Mouse (Mus musculus): ENCODE data around the gene Gm45208. TPM values are rescaled to one million over a fixed set of nuclear protein-coding genes. Genes with fewer than 3 reads are reported as not detected.

The Gm45208 gene
- 0.45 TPM for polyA plus RNA-seq (2017; shearing (Covaris generic))

GRCm38 (mm10) chrX:7721514-7722281, at the start of gene Gm45208:
Gene Gm45208 (plus strand): TSS chrX:7722245.

DNA sequence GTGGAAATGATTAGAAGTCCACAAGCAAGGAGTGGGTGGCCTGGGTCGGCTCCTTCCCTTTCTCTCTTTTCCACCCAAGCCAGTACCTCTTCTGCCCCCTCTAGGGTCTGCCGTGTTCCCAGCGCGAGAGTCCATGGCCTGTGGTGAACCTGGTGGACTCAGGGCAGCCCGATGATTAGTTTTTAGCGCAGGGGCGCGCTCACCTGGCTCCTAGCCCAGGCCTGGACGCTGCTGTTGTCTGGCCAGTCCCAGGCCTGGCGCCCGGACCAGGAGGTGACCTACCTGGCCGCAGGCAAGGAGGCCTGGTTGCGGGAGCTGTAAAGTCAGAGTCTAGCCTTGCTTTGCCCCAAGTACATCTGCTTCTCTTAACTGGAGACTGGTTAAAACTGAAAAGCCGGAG, 41.2 kb upstream of the Gm45208 start, which contains the start of gene Magix:
Gene Magix, minus strand, starts transcription at position 388 of the 400 bp plus-strand sequence.

DNA sequence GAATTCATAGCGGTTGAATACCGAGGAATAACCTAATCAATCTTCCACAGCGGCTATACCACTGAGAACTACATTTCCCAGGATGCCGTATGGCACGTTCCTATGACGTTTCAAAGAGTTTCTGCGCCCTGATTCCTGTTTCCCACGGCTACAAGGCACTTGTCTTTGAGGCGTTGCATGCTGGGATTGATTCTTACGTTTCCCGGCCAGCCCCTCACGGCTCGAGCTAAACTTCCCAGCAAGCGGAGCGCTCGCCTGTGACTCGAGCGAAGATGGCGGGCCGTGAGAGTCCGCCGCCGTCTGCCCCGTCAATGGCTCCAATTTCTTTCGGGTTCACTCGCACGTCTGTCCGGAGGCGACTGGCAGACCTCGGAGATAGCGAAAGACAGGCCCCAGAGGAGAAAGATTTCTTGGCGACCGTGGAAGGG, 25.1 kb upstream of the Gm45208 start, which contains the start of gene Gpkow:
Gene Gpkow, plus strand, starts transcription at position 178 of the 428 bp plus-strand sequence.

GRCm38 (mm10) chrX:7714135-7714899, 7.7 kb upstream of the Gm45208 start, which contains the start of gene Wdr45:
Gene Wdr45 (plus strand): TSS chrX:7714333.

DNA sequence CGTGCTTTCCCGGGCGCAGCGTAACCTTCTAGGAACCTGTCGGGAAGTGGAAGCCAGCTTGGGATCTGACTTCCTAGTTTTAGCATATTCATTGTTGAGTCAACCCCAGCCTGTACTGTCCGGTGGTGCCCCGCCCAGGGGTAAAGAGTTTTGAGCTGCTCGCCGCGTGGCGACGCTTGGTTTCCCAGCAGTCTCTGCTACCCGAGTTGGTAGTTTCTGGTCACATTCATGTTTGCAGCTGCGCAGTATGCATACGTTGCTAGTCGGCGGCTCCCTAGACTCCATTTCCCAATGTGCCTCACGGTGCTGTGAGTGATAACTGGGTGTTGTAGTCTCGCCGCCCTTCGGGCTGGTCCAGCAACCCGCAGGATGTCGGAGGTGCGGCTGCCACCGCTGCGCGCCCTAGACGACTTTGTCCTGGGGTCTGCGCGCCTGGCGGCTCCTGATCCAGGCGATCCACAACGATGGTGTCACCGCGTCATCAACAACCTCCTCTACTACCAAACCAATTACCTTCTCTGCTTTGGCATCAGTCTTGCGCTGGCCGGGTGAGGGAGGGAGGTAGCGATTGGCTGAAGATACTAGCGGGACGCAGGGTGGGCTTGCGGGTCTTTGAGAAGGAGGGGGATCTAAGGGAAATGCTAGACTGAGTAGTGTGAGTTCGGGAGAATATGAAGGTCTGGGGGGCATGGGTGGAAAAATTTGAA, 6.3 kb downstream of the Gm45208 start, which contains the start of gene Praf2:
Gene Praf2, plus strand, starts transcription at position 225 of the 707 bp plus-strand sequence.

DNA sequence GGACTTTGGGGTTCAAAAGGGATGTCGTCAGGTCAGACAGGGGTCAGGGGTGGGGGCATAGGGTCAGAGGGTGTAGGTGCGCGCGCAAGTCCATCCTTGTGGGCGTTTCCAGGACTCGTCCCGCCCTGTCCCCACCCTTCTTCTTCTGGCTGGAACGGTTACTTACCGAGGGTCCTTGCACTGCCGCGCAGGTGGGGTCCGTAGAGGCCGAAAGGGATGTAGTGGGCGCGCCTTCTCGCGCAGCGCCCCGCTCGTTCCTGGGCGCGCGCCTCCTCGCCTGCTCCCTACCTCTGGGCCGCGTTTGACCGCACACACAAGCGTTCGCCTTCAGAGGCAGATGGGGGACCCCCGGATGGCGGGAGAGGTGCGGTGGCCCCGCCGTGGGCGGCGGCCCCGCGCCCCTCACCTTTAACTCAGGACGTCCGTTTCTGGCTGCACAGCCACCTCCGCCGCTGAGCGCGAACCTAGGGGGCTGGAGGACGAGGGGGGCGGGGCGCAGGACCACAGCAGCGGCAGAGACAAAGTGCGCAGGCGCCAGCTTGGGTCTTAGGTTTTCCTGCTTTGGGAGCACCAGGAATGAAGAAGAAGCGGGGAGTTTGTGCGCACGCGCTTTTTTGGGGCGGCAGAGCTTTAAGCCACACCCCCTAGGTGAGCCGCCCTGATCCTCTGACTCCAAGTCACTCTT, 28.5 kb downstream of the Gm45208 start, which contains the start of gene Ccdc120:
Gene Ccdc120, minus strand, starts transcription at position 474 of the 685 bp plus-strand sequence.

DNA sequence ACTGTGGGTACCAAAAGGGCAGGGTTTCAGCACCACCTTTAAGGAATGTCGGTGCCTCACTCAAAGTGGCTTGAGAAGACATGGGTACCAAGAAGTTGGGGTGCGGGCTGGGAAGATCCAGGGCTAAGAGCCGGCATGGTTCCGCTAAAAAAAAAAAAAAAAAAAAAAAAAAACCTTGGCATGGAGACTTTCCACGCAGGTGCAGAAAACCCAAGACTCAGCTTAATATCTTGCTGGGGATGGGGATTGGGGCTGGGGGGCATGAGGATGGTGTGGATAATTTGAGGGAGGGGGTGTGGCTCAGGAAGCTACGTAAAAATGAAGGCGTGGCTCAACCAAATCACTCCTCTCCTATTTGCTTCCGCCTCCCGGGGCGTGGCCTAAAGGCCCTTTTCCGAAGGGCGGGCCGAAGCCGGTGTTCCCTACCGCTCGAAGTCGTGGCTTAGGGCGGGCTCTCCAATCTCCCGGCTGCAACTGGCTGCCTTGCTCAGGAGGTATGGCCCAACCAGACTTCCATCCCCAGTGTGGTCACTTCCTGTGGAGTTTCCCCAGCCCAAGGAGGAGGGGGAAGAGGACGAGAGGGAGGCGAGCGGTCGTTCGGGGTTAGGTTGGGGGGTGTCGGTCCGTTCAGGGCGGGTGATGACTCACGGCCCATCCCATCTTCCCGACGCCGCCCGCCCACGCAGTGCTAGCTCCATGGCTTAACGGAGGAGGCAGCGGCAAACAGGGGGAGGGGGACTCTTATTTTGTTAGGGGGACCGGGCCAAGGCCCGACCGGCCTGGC, 40.3 kb downstream of the Gm45208 start, which contains the start of gene Tfe3:
Gene Tfe3, plus strand, starts transcription at position 424 of the 784 bp plus-strand sequence.

Other genes with a start within 250 kb of the Gm45208 start
- 130 TPM for gene Foxp3, start 148.6 kb upstream of the Gm45208 start, polyA plus RNA-seq (2017; shearing (Covaris generic))
- 22.6 TPM for gene Ppp1r3f, start 148.0 kb upstream of the Gm45208 start, polyA plus RNA-seq (2017; shearing (Covaris generic))
- 34.2 TPM for gene Ccdc22, start 116.7 kb upstream of the Gm45208 start, polyA plus RNA-seq (2017; shearing (Covaris generic))
- 0.14 TPM for gene Cacna1f, start 115.2 kb upstream of the Gm45208 start, polyA plus RNA-seq (2017; shearing (Covaris generic))
- gene Syp, start 83.8 kb upstream of the Gm45208 start, polyA plus RNA-seq (2017; shearing (Covaris generic)), result 20.3 TPM
- gene Prickle3, start 65.0 kb upstream of the Gm45208 start, polyA plus RNA-seq (2017; shearing (Covaris generic)), result 38.5 TPM
- 109 TPM for gene Plp2, start 50.9 kb upstream of the Gm45208 start, polyA plus RNA-seq (2017; shearing (Covaris generic))
- gene Magix, start 41.0 kb upstream of the Gm45208 start, polyA plus RNA-seq (2017; shearing (Covaris generic)), result not detected
- gene Gpkow, start 25.1 kb upstream of the Gm45208 start, polyA plus RNA-seq (2017; shearing (Covaris generic)), result 65.3 TPM
- gene Wdr45, start 7.9 kb upstream of the Gm45208 start, polyA plus RNA-seq (2017; shearing (Covaris generic)), result 77.9 TPM
- 26.2 TPM for gene Praf2, start 6.2 kb downstream of the Gm45208 start, polyA plus RNA-seq (2017; shearing (Covaris generic))
- not detected for gene Ccdc120, start 28.7 kb downstream of the Gm45208 start, polyA plus RNA-seq (2017; shearing (Covaris generic))
- gene Tfe3, start 40.3 kb downstream of the Gm45208 start, polyA plus RNA-seq (2017; shearing (Covaris generic)), result 31.1 TPM
- gene Gripap1, start 67.5 kb downstream of the Gm45208 start, polyA plus RNA-seq (2017; shearing (Covaris generic)), result 117 TPM
- 0.73 TPM for gene Kcnd1, start 100.0 kb downstream of the Gm45208 start, polyA plus RNA-seq (2017; shearing (Covaris generic))
- gene Otud5, start 119.1 kb downstream of the Gm45208 start, polyA plus RNA-seq (2017; shearing (Covaris generic)), result 221 TPM
- gene Pim2, start 156.0 kb downstream of the Gm45208 start, polyA plus RNA-seq (2017; shearing (Covaris generic)), result 50.5 TPM
- 35.8 TPM for gene Slc35a2, start 161.8 kb downstream of the Gm45208 start, polyA plus RNA-seq (2017; shearing (Covaris generic))
- gene Pqbp1, start 177.0 kb downstream of the Gm45208 start, polyA plus RNA-seq (2017; shearing (Covaris generic)), result 136 TPM
- gene Timm17b, start 177.1 kb downstream of the Gm45208 start, polyA plus RNA-seq (2017; shearing (Covaris generic)), result 122 TPM
- gene Gm10491, start 185.6 kb downstream of the Gm45208 start, polyA plus RNA-seq (2017; shearing (Covaris generic)), result not detected
- gene Gm10490, start 187.3 kb downstream of the Gm45208 start, polyA plus RNA-seq (2017; shearing (Covaris generic)), result not detected
- gene Pcsk1n, start 197.6 kb downstream of the Gm45208 start, polyA plus RNA-seq (2017; shearing (Covaris generic)), result not detected
- not detected for gene Eras, start 206.4 kb downstream of the Gm45208 start, polyA plus RNA-seq (2017; shearing (Covaris generic))
- 15.6 TPM for gene Hdac6, start 225.6 kb downstream of the Gm45208 start, polyA plus RNA-seq (2017; shearing (Covaris generic))